Mouse (Mus musculus) hematopoietic stem cell, adult 5-6 weeks (primary cell): ENCODE measurements around the gene Klhl2. TPM values are rescaled to one million over a fixed set of nuclear protein-coding genes. Genes with fewer than 3 reads are reported as not detected.

Experiments
- ATAC-seq, 2 experiments: fragments of 125-278 bp in 1 of 2; replicated peaks in 1 of 2; 2 replicates each; pipeline ENCODE4 v1.8.0; 2016 to 2017; ENCODE audit warnings: inconsistent platforms in 2 of 2, mild to moderate bottlenecking in 2 of 2, moderate number of reproducible peaks in 2 of 2, low read depth in 1 of 2, moderate TSS enrichment in 1 of 2; ENCODE audit not compliant: low FRiP score in 2 of 2, poor library complexity in 2 of 2, severe bottlenecking in 2 of 2, insufficient read depth in 1 of 2, low TSS enrichment in 1 of 2
- total RNA-seq: library from RNA; stranded (forward); fragments of 172-1452, 232-1000 nt; gene quantifications from 2 replicates; pipeline ENCODE4 v1.2.3, GENCODE M21; 2017

Klhl2 gene
- total RNA-seq, 1 experiment from 2014 or later = 21.3 TPM

- no peak for ATAC-seq
These were observed 58.5 kb downstream of the Klhl2 start for GRCm38 (mm10) chr8:64791250-64791881.

- ATAC-seq = no peak
These were observed 59.4 kb downstream of the Klhl2 start for GRCm38 (mm10) chr8:64790418-64790817.

GRCm38 (mm10) chr8:64788715-64789114 is 61.1 kb downstream of the Klhl2 start:
- ATAC-seq = peak; percentile 89 to 95

GRCm38 (mm10) chr8:64786801-64787200 is 63.0 kb downstream of the Klhl2 start:
- ATAC-seq = no peak

- no peak for ATAC-seq
These were observed 65.6 kb downstream of the Klhl2 start for GRCm38 (mm10) chr8:64784235-64784634.

GRCm38 (mm10) chr8:64781947-64782346 is 67.9 kb downstream of the Klhl2 start:
- peak; percentile 68 to 74 for ATAC-seq

DNA sequence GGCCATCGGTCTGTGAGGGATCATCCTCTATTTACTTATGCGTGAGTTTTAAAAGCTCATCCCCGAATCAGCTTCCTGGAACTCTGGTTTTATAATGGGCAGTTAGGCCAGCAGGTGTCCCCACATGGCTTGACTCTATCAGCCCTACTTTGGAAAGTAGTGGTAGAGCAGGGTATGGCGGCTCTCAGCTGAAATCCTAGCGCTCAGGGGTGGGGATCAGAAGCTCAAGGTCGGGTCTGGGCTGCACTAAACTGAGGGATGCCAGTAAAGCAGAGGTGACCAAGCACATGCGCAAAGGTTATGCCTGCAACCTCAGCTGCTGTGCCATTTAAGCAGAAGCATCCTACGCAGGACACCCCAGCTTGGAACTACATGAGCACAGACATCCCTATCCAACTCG is 71.9 kb downstream of the Klhl2 start:
- ATAC-seq = peak; percentile 44 to 46; a peak in 2 of 4 replicates

DNA sequence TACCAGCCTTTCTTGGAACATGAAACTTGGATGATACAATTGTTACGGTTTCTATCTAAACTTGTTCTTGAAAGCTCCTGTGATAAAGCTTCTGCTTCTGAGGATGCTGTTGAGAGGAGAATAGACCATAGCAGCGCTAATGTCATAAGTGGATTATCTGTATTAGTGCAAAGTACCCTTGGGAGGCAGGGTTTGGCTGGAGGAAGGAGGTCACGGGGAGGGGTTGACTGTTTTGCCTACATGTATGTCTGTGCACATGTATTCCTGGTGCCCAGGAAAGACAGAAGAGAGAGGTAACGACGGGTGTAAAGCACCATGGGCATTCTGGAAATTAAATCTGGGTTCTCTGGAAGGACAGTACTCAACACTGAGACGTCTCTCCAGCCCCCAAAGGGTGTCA is 75.7 kb downstream of the Klhl2 start:
- ATAC-seq = no peak

DNA sequence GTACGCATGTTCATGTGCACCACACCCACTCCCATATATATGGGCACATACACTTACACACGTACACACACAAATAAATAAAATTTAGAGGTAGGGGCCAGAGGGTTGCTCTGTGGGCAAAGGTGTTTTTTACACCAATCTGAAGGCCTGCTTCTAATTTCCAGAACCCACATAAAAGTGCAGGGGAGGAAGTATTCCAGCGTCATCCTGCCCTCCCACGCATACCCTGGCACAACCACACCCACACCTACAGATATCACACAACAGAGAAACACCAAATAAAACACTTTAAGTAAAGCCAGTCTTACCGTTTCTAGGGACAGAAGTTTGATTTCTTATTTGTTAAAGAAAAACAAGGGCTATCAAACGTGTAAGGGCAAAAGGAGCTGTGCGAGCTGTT is 79.0 kb downstream of the Klhl2 start:
- ATAC-seq = no peak

DNA sequence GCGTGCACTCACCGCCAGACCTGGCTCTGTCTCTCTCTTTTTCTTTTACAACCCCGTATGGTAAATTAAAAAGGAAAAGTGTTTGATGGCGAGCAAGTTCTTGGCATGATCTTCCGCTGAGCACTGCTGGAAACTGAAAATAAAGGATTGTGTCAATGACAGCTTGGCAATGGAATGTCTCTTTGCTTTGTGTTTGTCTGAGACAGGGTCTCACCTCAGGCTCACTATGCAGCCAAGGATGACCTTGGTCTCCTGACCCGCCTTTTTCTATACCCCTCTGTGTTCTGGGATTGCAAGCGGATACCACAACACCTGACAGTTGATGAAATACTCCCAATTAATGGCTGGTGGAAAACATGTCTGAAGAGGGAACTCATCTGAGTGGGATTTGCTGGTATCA is 80.2 kb downstream of the Klhl2 start:
- ATAC-seq = no peak

GRCm38 (mm10) chr8:64768645-64769044 is 81.2 kb downstream of the Klhl2 start:
- peak; percentile 30 to 49; a peak in 3 of 4 replicates for ATAC-seq

DNA sequence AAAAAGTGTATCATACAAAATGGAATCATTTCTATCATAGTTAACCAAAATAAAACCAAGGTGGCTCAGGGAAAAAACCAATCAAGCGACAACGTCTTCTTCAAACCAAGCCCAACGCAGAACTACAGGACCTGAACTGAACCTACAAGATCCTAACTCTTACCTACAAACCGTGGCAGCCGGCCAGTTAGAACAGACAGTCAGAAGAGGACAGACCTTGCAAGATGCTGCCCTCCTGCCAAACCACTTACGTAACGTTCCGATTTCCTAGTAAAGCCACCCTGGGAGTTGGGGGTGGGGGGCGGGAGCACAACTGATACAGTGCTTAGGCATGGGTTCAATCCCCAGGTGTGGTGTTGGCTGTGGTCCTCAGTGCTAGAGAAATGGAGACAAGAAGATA is 82.8 kb downstream of the Klhl2 start:
- ATAC-seq = no peak

- ATAC-seq = peak; percentile 48 to 65
These were observed 85.7 kb downstream of the Klhl2 start for GRCm38 (mm10) chr8:64764075-64764474.

- no peak for ATAC-seq
These were observed 87.1 kb downstream of the Klhl2 start for GRCm38 (mm10) chr8:64762751-64763150.

DNA sequence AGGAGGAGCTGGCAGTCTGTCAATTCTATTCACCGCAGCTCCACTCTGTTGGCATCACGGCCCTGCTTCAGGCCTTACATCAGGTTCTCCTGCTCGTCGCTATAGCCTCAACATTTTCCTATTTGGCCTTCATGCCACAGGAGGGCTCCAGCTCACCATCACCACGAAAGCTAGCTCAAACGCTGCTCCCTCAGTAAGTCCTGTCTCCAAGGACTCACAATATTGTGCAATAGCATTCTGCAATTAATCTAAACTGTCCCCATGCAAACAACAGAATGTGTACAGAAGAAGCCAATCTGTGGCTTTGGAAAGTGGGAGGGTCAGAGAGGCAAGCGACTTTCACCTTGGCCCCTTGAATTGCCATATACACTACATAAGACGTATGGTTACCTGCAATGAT is 88.4 kb downstream of the Klhl2 start:
- ATAC-seq = peak; percentile 23 to 24; a peak in 2 of 4 replicates

DNA sequence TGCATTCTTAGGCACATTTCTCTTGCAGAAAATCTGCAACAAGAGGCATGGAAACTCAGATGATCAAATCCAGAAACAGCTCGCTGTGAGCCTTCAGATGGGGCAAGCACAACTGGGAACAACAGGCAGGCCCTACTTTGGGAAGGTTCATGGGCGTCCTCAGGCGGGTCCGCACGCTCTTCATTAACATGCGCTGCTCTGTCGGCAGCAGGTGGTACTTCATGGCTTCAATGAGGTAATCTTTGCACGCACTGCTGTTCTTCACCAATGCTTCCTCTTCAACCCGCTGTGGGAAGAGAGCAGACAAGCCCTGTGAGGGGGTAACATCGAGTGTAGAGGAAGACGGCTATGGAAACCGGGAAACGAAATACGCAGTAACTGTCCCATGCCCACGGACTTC is 91.9 kb downstream of the Klhl2 start:
- no peak for ATAC-seq

GRCm38 (mm10) chr8:64746215-64747058 is 103.4 kb downstream of the Klhl2 start:
- no peak for ATAC-seq

GRCm38 (mm10) chr8:64740547-64741211 is 109.1 kb downstream of the Klhl2 start:
- ATAC-seq = no peak; a peak in 1 of 4 replicates
